Mouse (Mus musculus) spleen, adult 2 months (tissue): ENCODE data around the gene Pxk.
A peak's percentile ranks its signal among the peaks of the same experiment; 100 is the strongest.

Experiments used
- CTCF ChIP-seq: fragments of 200-500 bp; IDR thresholded peaks from 2 replicates; pipeline ENCODE4 v1.5.1; 2011; ENCODE audit warnings: mild to moderate bottlenecking, inconsistent platforms; ENCODE audit not compliant: insufficient read depth, insufficient read length, insufficient replicate concordance; ENCODE audit errors: extremely low read depth
- POLR2A ChIP-seq: fragments of 200-500 bp; IDR thresholded peaks from 2 replicates; pipeline ENCODE4 v1.6.1; 2011; ENCODE audit warnings: low read depth, low read length, inconsistent platforms

- TF ChIP-seq POLR2A (no peak), CTCF (peak; percentile 20; the same call in 1 of the 2 replicates)
Measured at GRCm38 (mm10) chr14:8161777-8162176, 63.8 kb downstream of the Pxk start.
